Mouse (Mus musculus): ENCODE measurements at regions not wholly inside any gene's neighbourhood (a gene's known extent, or its start where the extent isn't known, plus 50 kb on each side); places are given as distances from the start of the nearest gene placed in this dataset.

DNA sequence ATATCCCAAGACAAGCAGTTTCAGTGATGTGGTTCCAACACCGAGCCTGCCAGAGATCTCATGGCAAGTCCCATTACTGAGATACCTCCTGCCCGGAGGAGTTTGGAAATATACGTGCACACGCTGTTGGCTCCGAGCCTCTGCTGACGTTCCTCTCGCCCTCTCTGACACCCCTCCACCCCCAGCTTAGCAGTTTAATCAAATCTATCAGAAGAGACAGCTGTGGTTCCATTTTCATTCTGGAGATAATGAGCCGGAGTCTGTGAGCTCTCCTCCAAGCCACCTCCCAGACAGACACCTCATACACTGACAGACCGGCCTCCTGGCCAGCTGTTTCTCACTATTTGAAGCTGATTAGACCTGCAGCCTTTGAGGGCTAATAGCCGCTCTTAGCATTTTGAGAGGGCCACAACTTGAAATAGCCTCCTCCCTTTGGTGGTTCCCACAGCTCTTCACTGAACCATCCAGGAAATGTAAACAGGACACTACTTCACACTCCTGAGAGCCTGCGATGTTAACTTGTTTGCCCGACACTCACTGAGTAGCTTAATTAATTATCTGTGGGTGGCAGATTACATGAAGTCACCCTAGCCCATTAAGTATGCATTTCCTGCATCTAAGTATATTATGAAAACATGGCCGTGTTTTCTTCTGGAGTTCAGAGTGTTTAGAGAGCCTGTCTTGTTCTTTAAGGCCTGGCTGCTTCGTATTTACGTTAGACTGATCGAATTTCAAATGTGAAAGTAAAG is 180.3 kb upstream of the Lrig3 start:
- TF ChIP-seq POLR2AphosphoS2 (IDR thresholded peaks at IDR 0.05; ENCODE audit: low read depth, low read length) (no peak), CTCF (conservative IDR thresholded peaks at IDR 0.05 in 1 of 2, IDR thresholded peaks at IDR 0.05 in 1 of 2; ENCODE audit: low read depth in 2 of 2, low read length in 2 of 2) (no peak), IRF4 (IDR thresholded peaks at IDR 0.05; ENCODE audit: low read depth, low read length) (no peak), POLR2A (IDR thresholded peaks at IDR 0.05; ENCODE audit: low read depth, low read length) (no peak), RCOR1 (conservative IDR thresholded peaks at IDR 0.05; ENCODE audit: low read depth, low read length) (no peak), MXI1 (IDR thresholded peaks at IDR 0.05; ENCODE audit: low read depth, low read length) (no peak), SMC3 (IDR thresholded peaks at IDR 0.05; ENCODE audit: low read depth, low read length) (no peak), NELFE (IDR thresholded peaks at IDR 0.05; ENCODE audit: low read depth, low read length) (no peak), NRF1 (IDR thresholded peaks at IDR 0.05; ENCODE audit: low read depth, low read length) (no peak), KAT2A (IDR thresholded peaks at IDR 0.05; ENCODE audit: insufficient replicate concordance, low read length) (no peak), TBP (conservative IDR thresholded peaks at IDR 0.05; ENCODE audit: low read depth, low read length) (no peak)

All from CH12.LX (cell line).